Mouse (Mus musculus) stomach, embryonic 14.5 days (tissue): Measurements from ENCODE around the gene Vpreb2. TPM values are rescaled to one million over a fixed set of nuclear protein-coding genes. Genes with fewer than 3 reads are reported as not detected.
"Not testable (repeated sequence)": the region's sequence is repeated elsewhere in the genome, so short reads cannot be mapped to it uniquely, and the experiment has no call there.

Experiments used
- ATAC-seq: fragments of 200-750 bp; cut with Nextera tagmentation; 2 replicates; pipeline ENCODE4 v1.8.0; 2017; ENCODE audit warnings: low read depth, moderate TSS enrichment; ENCODE audit not compliant: insufficient number of reproducible peaks, insufficient read depth, low FRiP score
- H3K27ac ChIP-seq: fragments of 300-500 bp; sonication (generic); 2 replicates; pipeline ENCODE4 v1.5.1; 2014; ENCODE audit warnings: mild to moderate bottlenecking, low read length, moderate library complexity, mixed read lengths
- H3K27me3 ChIP-seq: fragments of 300-500 bp; sonication (generic); 2 replicates; pipeline ENCODE4 v1.6.1; 2014; ENCODE audit warnings: low read length, control low read depth, mixed read lengths; ENCODE audit not compliant: control insufficient read depth, insufficient read depth
- H3K36me3 ChIP-seq: fragments of 300-500 bp; sonication (generic); 2 replicates; pipeline ENCODE4 v1.6.1; 2014; ENCODE audit warnings: mild to moderate bottlenecking, control low read depth, low read length, moderate library complexity, mixed read lengths; ENCODE audit not compliant: control insufficient read depth, insufficient read depth
- H3K4me1 ChIP-seq: fragments of 300-500 bp; sonication (generic); 2 replicates; pipeline ENCODE4 v1.6.1; 2014; ENCODE audit warnings: low read length, control low read depth, mixed read lengths; ENCODE audit not compliant: control insufficient read depth, insufficient read depth
- H3K4me2 ChIP-seq: fragments of 300-500 bp; sonication (generic); replicated peaks from 2 replicates; pipeline ENCODE4 v1.6.1; 2014; ENCODE audit warnings: low read depth, low read length, control low read depth
- H3K4me3 ChIP-seq: fragments of 300-500 bp; sonication (generic); 2 replicates; pipeline ENCODE4 v1.5.1; 2014; ENCODE audit warnings: low read depth, low read length, control low read depth
- H3K9ac ChIP-seq: fragments of 300-500 bp; sonication (generic); replicated peaks from 2 replicates; pipeline ENCODE4 v1.6.1; 2014; ENCODE audit warnings: low read depth, mild to moderate bottlenecking, control low read depth, low read length, moderate library complexity, mixed read lengths
- H3K9me3 ChIP-seq: fragments of 300-500 bp; sonication (generic); 2 replicates; pipeline ENCODE4 v1.6.1; 2016; ENCODE audit warnings: low read depth, low read length, control low read depth; ENCODE audit not compliant: control insufficient read depth
- WGBS: fragments of 180-500 bp; shearing (Covaris S2); extraction: QIAGEN DNeasy Blood & Tissue Kit; methylation state at CpG from one replicate; pipeline ENCODE4 v1.1.7; 2014; 5-methylcytosine and 5-hydroxymethylcytosine counted together
- polyA plus RNA-seq: library from polyadenylated mRNA; unstranded; fragments of >200 nt; fragmentation: Nextera tagmentation; extraction: Ambion mirVana; gene quantifications from 2 replicates; pipeline ENCODE4 v1.2.1, GENCODE M21; 2014

The Vpreb2 gene
- polyA plus RNA-seq, 1 experiment from 2014 or later, result not detected

- no peak for ATAC-seq
- 92% methylated on average over 2 of the region's 2 CpGs for WGBS
- Histone ChIP-seq H3K4me3 (no peak overlapping the region), H3K36me3 (no peaks in the 10 kb centered on the region), H3K9ac (no peak overlapping the region), H3K4me2 (no peak overlapping the region), H3K27ac (no peak overlapping the region), H3K9me3 (no peaks in the 10 kb centered on the region), H3K27me3 (no peaks in the 10 kb centered on the region), H3K4me1 (0 out of 2 replicates have a peak, but pooled peaks cover 4% of the 10 kb centered on the region)
Measured at GRCm38 (mm10) chr16:17983201-17983600, 3.0 kb downstream of the Vpreb2 start.

- Histone ChIP-seq H3K4me2 (no peak overlapping the region), H3K4me3 (no peak overlapping the region), H3K9me3 (no peaks in the 10 kb centered on the region), H3K4me1 (0 out of 2 replicates have a peak, but pooled peaks cover 4% of the 10 kb centered on the region), H3K36me3 (no peaks in the 10 kb centered on the region), H3K27ac (no peak overlapping the region), H3K9ac (no peak overlapping the region), H3K27me3 (no peaks in the 10 kb centered on the region)
- 54% methylated on average over 5 of the region's 5 CpGs for WGBS
- ATAC-seq, result no peak
Measured at GRCm38 (mm10) chr16:17984231-17984630, 4.0 kb downstream of the Vpreb2 start.

GRCm38 (mm10) chr16:17985078-17985477 lies 4.8 kb downstream of the Vpreb2 start:
- 0 out of 2 replicates have a peak, but pooled peaks cover 4% of the 10 kb centered on the region for H3K4me1 ChIP-seq
- H3K9me3 ChIP-seq, result peaks cover 4% of the 10 kb centered on the region; the same call in 1 of the 2 replicates
- H3K4me2 ChIP-seq, result no peak overlapping the region
- H3K36me3 ChIP-seq, result no peaks in the 10 kb centered on the region
- no peak overlapping the region for H3K4me3 ChIP-seq
- no peak overlapping the region for H3K9ac ChIP-seq
- no peaks in the 10 kb centered on the region for H3K27me3 ChIP-seq
- ATAC-seq, result no peak
- no peak overlapping the region for H3K27ac ChIP-seq
- WGBS, result 71% methylated on average over 5 of the region's 5 CpGs

- Histone ChIP-seq H3K27ac (no peak overlapping the region), H3K9me3 (peaks cover 11% of the 10 kb centered on the region; the same call in 1 of the 2 replicates), H3K27me3 (no peaks in the 10 kb centered on the region), H3K4me2 (no peak overlapping the region), H3K4me1 (0 out of 2 replicates have a peak, but pooled peaks cover 4% of the 10 kb centered on the region), H3K9ac (no peak overlapping the region), H3K4me3 (no peak overlapping the region), H3K36me3 (no peaks in the 10 kb centered on the region)
- ATAC-seq, result peak; percentile 67; the same call in 1 of the 2 replicates
- WGBS, result 60% methylated on average over 10 of the region's 10 CpGs
Measured at GRCm38 (mm10) chr16:17986456-17987132, 6.4 kb downstream of the Vpreb2 start.

GRCm38 (mm10) chr16:17987703-17988102 lies 7.5 kb downstream of the Vpreb2 start:
- Histone ChIP-seq H3K36me3 (no peaks in the 10 kb centered on the region), H3K9me3 (peaks cover 15% of the 10 kb centered on the region; the same call in 1 of the 2 replicates), H3K4me3 (no peak overlapping the region), H3K4me1 (0 out of 2 replicates have a peak, but pooled peaks cover 4% of the 10 kb centered on the region), H3K27me3 (no peaks in the 10 kb centered on the region), H3K9ac (no peak overlapping the region), H3K4me2 (no peak overlapping the region), H3K27ac (no peak overlapping the region)
- 88% methylated on average over 1 of the region's 1 CpGs for WGBS
- no peak for ATAC-seq

- H3K27ac ChIP-seq, H3K36me3 ChIP-seq, H3K4me1 ChIP-seq, H3K4me3 ChIP-seq, H3K4me2 ChIP-seq, H3K9ac ChIP-seq, H3K27me3 ChIP-seq, ATAC-seq: not testable (repeated sequence)
- 96% methylated on average over 16 of the region's 16 CpGs for WGBS
- H3K9me3 ChIP-seq, result peaks cover 15% of the 10 kb centered on the region; the same call in 1 of the 2 replicates
Measured at GRCm38 (mm10) chr16:17992321-17992720, 12.1 kb downstream of the Vpreb2 start.

- WGBS, result 92% methylated on average over 5 of the region's 5 CpGs
- Histone ChIP-seq H3K4me3 (no peak overlapping the region), H3K27me3 (no peaks in the 10 kb centered on the region), H3K36me3 (no peaks in the 10 kb centered on the region), H3K9me3 (no peaks in the 10 kb centered on the region), H3K4me2 (no peak overlapping the region), H3K9ac (no peak overlapping the region), H3K4me1 (no peaks in the 10 kb centered on the region), H3K27ac (no peak overlapping the region)
- ATAC-seq, result no peak
Measured at GRCm38 (mm10) chr16:17999668-18000067, 19.4 kb downstream of the Vpreb2 start.

- no peak overlapping the region for H3K27ac ChIP-seq
- H3K4me1 ChIP-seq, result no peaks in the 10 kb centered on the region
- no peak overlapping the region for H3K4me2 ChIP-seq
- H3K36me3 ChIP-seq, result no peaks in the 10 kb centered on the region
- no peak overlapping the region for H3K9ac ChIP-seq
- no peaks in the 10 kb centered on the region for H3K9me3 ChIP-seq
- H3K27me3 ChIP-seq, result no peaks in the 10 kb centered on the region
- no peak for ATAC-seq
- WGBS, result 79% methylated on average over 5 of the region's 5 CpGs
- no peak overlapping the region for H3K4me3 ChIP-seq
Measured at GRCm38 (mm10) chr16:18004589-18004988, 24.4 kb downstream of the Vpreb2 start.
